Mouse (Mus musculus) urinary bladder, postnatal 25 days (tissue): ENCODE data around the gene Jade2.
"Not testable (repeated sequence)": the region's sequence is repeated elsewhere in the genome, so short reads cannot be mapped to it uniquely, and the experiment has no call there.

ENCODE experiments used
- DNase-seq: peaks from one replicate; pipeline ENCODE4 v3.0.0; 2022; ENCODE audit warnings: low spot score

The Jade2 gene

DNA sequence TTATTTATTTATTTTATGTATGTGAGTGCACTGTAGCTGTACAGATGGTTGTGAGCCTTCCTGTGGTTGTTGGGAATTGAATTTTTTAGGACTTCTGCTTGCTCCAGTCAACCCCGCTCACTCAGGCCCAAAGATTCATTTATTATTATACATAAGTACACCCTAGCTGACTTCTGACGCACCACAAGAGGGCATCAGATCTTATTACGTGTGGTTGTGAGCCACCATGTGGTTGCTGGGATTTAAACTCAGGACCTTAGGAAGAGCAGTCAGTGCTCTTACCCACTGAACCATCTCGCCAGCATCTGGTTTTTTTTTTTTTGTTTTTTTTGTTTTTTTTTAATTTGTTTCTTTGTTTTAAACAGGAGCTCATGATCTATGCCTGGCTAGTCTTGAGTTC lies 67.7 kb downstream of the Jade2 start:
- not testable (repeated sequence) for DNase-seq

- DNase-seq, result peak; percentile 41
These were observed 71.5 kb downstream of the Jade2 start for GRCm38 (mm10) chr11:51785926-51786325.

GRCm38 (mm10) chr11:51782721-51783120 lies 74.7 kb downstream of the Jade2 start:
- no peak for DNase-seq

DNA sequence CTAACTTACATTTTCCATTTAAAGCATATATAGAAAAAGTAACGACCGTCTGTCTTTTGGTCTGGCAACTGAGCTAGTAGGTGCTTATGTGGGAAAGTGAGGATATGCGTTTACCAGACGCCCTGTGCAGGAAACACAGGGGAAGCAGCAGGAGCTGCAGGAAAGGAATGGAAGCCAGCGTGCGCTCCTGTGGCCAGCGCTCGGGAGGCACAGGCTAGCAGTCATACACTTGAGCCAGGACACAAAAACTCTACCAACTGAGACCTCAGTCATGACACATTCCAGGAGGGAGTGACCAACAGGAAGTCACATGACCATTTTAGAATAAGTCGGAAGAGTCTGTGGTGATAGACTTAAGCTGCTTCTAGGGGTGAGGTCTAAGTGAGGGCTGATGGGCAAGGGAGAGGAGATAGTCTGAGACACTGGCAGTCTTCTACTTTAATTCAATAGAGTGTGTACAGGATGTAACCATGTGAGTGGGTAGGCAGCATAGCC lies 76.6 kb downstream of the Jade2 start:
- DNase-seq, result no peak

DNA sequence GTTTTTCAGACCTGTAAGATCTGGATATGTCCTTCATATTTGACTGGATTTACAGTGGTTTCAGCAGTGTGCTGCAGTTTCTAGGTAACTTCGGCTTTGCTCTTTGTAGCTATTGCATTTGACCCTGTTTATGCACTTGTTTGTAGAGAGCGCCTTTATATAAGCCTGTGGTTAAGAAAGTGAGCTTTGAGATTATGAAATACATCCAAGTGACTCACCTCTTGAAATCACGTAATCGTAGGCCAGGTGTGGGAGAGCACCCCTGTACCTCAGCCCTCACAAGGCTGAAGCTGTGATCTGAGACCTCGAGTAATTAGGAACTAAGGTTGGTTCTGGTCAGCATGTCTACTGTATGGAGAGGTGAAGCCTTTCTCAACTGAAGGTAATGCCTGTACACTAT lies 80.0 kb downstream of the Jade2 start:
- no peak for DNase-seq

GRCm38 (mm10) chr11:51775507-51775906 lies 81.9 kb downstream of the Jade2 start:
- no peak for DNase-seq

GRCm38 (mm10) chr11:51768296-51768695 lies 89.2 kb downstream of the Jade2 start:
- no peak for DNase-seq

- no peak for DNase-seq
These were observed 89.8 kb downstream of the Jade2 start for GRCm38 (mm10) chr11:51767579-51768220.

- no peak for DNase-seq
These were observed 92.6 kb downstream of the Jade2 start for GRCm38 (mm10) chr11:51764816-51765215.

- no peak for DNase-seq
These were observed 93.5 kb downstream of the Jade2 start for GRCm38 (mm10) chr11:51763955-51764354.
